Mouse (Mus musculus): ENCODE results near the gene Slc1a1. TPM values are rescaled to one million over a fixed set of nuclear protein-coding genes. Genes with fewer than 3 reads are reported as not detected.

Slc1a1 gene
- polyA plus RNA-seq, 1 experiment, result 0.19 TPM

DNA sequence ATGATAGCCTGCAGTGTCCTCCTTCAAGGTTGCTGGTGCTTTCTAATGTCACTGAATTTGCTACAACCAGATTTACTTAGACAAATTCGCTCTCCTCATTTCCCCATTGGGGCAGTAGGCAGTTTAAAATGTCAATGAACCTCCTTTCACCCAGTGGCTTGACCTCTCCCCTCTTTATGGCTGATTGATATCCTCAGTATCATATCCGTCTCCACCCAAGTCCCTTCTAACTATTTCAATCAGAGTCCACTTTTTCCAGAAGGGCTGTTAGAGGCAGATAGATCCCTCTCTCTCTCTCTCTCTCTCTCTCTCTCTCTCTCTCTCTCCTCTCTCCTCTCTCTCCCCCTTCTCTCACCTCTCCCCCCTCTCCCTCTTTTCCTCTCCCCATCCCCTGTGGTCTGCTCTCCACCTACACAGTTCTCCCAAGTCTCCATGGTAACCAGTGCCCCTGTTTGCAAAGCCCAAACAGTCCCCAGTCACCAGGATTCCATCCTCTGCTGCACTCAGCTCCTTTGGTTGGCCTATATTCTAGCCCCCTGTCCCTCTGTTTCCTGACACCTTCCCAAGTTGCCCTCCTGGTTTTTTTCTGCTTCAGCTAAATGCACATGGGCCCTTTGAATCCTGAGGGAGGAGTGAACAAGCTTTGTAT lies 80.9 kb downstream of the Slc1a1 start:
- H3K27me3 ChIP-seq (ENCODE audit: control insufficient read depth, insufficient read depth, low read length), result no peaks in the 10 kb centered on the region
- H3K27ac ChIP-seq (ENCODE audit: control insufficient read depth, insufficient read depth, low read depth, low read length), result no peak overlapping the region
- no peaks in the 10 kb centered on the region for H3K4me1 ChIP-seq (ENCODE audit: control insufficient read depth, insufficient read depth, low read length)
- H3K36me3 ChIP-seq (ENCODE audit: control insufficient read depth, insufficient read depth, low read length), result no peaks in the 10 kb centered on the region
- TF ChIP-seq POLR2A (IDR thresholded peaks at IDR 0.05; ENCODE audit: control insufficient read depth, low read depth, low read length), result no peak
- TF ChIP-seq CTCF (IDR thresholded peaks at IDR 0.05; ENCODE audit: control insufficient read depth, insufficient read depth, insufficient replicate concordance, low read depth, low read length), result no peak
- no peak overlapping the region for H3K4me3 ChIP-seq (ENCODE audit: control insufficient read depth, low read depth, low read length)

DNA sequence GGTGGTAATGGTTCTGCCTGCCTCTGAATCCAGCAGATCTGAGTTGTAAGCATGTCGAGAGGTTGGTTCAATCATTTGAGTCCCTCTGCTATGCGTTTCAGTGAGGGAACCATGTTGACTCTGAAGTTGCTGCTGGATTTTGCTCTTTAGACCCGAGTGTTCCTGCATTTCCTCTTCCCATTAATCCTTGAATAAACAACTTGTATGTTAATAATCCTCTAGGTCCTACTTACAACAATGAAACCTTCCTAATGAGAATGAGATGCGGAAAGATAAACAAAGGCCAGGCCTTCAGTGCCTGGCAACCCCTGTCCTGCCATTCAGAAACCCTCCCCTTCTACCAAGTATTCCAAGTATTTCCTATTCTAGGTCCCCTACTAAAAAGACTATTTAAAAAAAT lies 81.6 kb downstream of the Slc1a1 start:
- Histone ChIP-seq H3K27ac (ENCODE audit: control insufficient read depth, insufficient read depth, low read depth, low read length) (no peak overlapping the region), H3K36me3 (ENCODE audit: control insufficient read depth, insufficient read depth, low read length) (no peaks in the 10 kb centered on the region), H3K4me1 (ENCODE audit: control insufficient read depth, insufficient read depth, low read length) (no peaks in the 10 kb centered on the region), H3K27me3 (ENCODE audit: control insufficient read depth, insufficient read depth, low read length) (no peaks in the 10 kb centered on the region), H3K4me3 (ENCODE audit: control insufficient read depth, low read depth, low read length) (no peak overlapping the region)
- no peak for TF ChIP-seq POLR2A (IDR thresholded peaks at IDR 0.05; ENCODE audit: control insufficient read depth, low read depth, low read length)
- no peak for TF ChIP-seq CTCF (IDR thresholded peaks at IDR 0.05; ENCODE audit: control insufficient read depth, insufficient read depth, insufficient replicate concordance, low read depth, low read length)

DNA sequence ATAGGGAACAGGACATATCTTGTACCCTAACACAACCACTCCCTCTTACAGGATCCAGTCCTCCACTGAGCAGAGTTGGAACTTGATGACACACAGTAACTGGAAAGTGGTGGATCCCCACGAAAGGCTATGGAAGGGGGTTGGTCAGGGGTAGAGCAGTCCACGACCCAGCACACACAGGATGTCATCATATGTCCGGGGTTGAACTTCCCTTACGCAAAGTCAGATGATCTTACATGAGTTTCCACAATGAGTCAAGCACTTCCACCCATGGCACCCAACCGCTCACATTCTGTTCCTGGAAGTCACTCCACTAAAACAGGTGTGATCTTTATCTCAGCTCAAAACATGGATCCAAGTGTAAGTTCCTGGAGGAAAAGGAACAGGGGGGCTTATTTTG lies 83.0 kb downstream of the Slc1a1 start:
- Histone ChIP-seq H3K4me1 (ENCODE audit: control insufficient read depth, insufficient read depth, low read length) (no peaks in the 10 kb centered on the region), H3K36me3 (ENCODE audit: control insufficient read depth, insufficient read depth, low read length) (no peaks in the 10 kb centered on the region), H3K4me3 (ENCODE audit: control insufficient read depth, low read depth, low read length) (no peak overlapping the region), H3K27me3 (ENCODE audit: control insufficient read depth, insufficient read depth, low read length) (no peaks in the 10 kb centered on the region), H3K27ac (ENCODE audit: control insufficient read depth, insufficient read depth, low read depth, low read length) (no peak overlapping the region)
- no peak for TF ChIP-seq POLR2A (IDR thresholded peaks at IDR 0.05; ENCODE audit: control insufficient read depth, low read depth, low read length)
- no peak for TF ChIP-seq CTCF (IDR thresholded peaks at IDR 0.05; ENCODE audit: control insufficient read depth, insufficient read depth, insufficient replicate concordance, low read depth, low read length)

DNA sequence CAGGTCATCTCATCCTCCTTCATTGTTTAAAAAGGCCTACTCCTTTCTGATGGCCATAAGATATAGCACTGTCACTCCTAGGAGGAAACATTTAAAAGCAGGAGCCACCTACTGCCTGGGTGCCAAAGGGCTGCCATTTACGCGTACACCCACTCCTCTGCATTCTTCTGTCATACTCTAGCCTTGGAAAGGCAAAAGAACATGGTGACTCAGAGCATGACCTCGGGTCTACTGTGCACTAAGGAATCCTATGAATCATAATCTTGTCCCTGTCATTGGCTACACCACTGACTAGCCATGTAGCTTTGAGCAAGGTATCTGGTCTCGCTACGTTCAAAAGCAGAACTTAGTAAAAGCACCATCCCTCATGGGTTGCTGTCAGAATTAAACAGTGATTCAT lies 91.5 kb downstream of the Slc1a1 start:
- H3K27me3 ChIP-seq (ENCODE audit: control insufficient read depth, insufficient read depth, low read length), result no peaks in the 10 kb centered on the region
- H3K4me1 ChIP-seq (ENCODE audit: control insufficient read depth, insufficient read depth, low read length), result no peaks in the 10 kb centered on the region
- no peak overlapping the region for H3K4me3 ChIP-seq (ENCODE audit: control insufficient read depth, low read depth, low read length)
- no peak for TF ChIP-seq CTCF (IDR thresholded peaks at IDR 0.05; ENCODE audit: control insufficient read depth, insufficient read depth, insufficient replicate concordance, low read depth, low read length)
- no peak for TF ChIP-seq POLR2A (IDR thresholded peaks at IDR 0.05; ENCODE audit: control insufficient read depth, low read depth, low read length)
- H3K36me3 ChIP-seq (ENCODE audit: control insufficient read depth, insufficient read depth, low read length), result no peaks in the 10 kb centered on the region
- no peak overlapping the region for H3K27ac ChIP-seq (ENCODE audit: control insufficient read depth, insufficient read depth, low read depth, low read length)

DNA sequence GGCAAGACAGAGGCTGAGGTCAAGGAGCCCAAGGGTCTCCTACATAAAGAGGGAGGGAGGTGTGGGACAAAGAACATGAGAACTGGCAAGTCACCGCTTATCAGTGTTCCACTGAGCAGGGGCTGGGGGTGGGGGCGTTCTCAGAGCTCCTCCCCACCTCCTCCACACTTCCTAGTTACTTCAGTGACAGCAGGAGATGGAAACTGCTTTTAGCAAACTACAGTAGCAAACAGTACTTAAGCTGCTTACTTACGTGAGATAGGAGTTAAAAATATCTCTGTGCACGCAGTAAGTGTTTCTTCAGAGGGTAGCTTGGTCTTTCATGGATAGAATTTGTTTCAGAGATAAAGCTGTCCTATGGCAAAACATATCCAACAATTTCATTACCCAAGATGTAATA lies 92.5 kb downstream of the Slc1a1 start:
- Histone ChIP-seq H3K27ac (ENCODE audit: control insufficient read depth, insufficient read depth, low read depth, low read length) (no peak overlapping the region), H3K36me3 (ENCODE audit: control insufficient read depth, insufficient read depth, low read length) (no peaks in the 10 kb centered on the region), H3K4me3 (ENCODE audit: control insufficient read depth, low read depth, low read length) (no peak overlapping the region)

DNA sequence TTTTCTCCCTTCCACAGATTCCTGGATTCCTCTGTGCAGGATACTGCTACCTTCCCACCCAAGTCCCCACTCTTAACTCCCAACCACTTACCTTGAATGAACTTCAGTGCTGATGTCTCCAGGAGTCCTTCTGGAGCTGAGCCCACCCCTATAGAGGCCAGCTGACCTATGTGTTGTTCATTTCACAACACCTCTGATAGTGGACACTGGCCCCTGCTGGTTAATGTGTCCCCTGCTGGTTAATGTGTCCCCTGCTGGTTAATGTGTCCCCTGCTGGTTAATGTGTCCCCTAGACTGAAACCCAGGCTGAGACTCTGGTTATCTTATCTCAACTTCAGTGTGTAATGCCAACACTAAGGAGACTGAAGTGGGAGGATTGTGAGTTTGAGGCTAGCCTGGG lies 94.2 kb downstream of the Slc1a1 start:
- Histone ChIP-seq H3K4me3 (ENCODE audit: control insufficient read depth, low read depth, low read length) (no peak overlapping the region), H3K27me3 (ENCODE audit: control insufficient read depth, insufficient read depth, low read length) (no peaks in the 10 kb centered on the region), H3K27ac (ENCODE audit: control insufficient read depth, insufficient read depth, low read depth, low read length) (no peak overlapping the region), H3K4me1 (ENCODE audit: control insufficient read depth, insufficient read depth, low read length) (no peaks in the 10 kb centered on the region), H3K36me3 (ENCODE audit: control insufficient read depth, insufficient read depth, low read length) (no peaks in the 10 kb centered on the region)
- TF ChIP-seq POLR2A (IDR thresholded peaks at IDR 0.05; ENCODE audit: control insufficient read depth, low read depth, low read length), result no peak
- TF ChIP-seq CTCF (IDR thresholded peaks at IDR 0.05; ENCODE audit: control insufficient read depth, insufficient read depth, insufficient replicate concordance, low read depth, low read length), result no peak

More for the DNA sequence above, 92.5 kb downstream of the Slc1a1 start:
- Histone ChIP-seq H3K4me1 (ENCODE audit: control insufficient read depth, insufficient read depth, low read length) (no peaks in the 10 kb centered on the region), H3K27me3 (ENCODE audit: control insufficient read depth, insufficient read depth, low read length) (no peaks in the 10 kb centered on the region)
- TF ChIP-seq CTCF (IDR thresholded peaks at IDR 0.05; ENCODE audit: control insufficient read depth, insufficient read depth, insufficient replicate concordance, low read depth, low read length), result no peak
- TF ChIP-seq POLR2A (IDR thresholded peaks at IDR 0.05; ENCODE audit: control insufficient read depth, low read depth, low read length), result no peak

DNA sequence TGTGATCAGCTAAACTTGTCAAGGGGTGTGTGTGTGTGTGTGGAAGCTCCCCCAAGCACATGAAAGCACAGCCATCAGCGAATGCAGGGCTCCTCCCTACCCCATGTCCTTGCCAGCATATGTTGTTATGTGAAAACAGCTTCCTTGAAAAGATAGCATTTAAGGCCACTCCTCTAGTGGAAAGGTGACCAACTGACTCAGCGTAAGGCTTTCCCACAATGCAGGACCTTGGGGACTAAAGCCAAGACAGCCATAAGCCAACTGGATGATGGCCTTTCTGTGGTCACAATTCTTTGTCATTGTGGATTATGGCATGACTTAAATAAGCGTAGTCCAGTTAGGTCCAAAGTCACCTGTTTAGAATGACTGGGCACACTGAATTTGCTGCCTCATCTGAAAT lies 100.0 kb downstream of the Slc1a1 start:
- no peaks in the 10 kb centered on the region for H3K36me3 ChIP-seq (ENCODE audit: control insufficient read depth, insufficient read depth, low read length)
- H3K27ac ChIP-seq (ENCODE audit: control insufficient read depth, insufficient read depth, low read depth, low read length), result no peak overlapping the region
- TF ChIP-seq POLR2A (IDR thresholded peaks at IDR 0.05; ENCODE audit: control insufficient read depth, low read depth, low read length), result no peak
- no peak for TF ChIP-seq CTCF (IDR thresholded peaks at IDR 0.05; ENCODE audit: control insufficient read depth, insufficient read depth, insufficient replicate concordance, low read depth, low read length)
- H3K27me3 ChIP-seq (ENCODE audit: control insufficient read depth, insufficient read depth, low read length), result no peaks in the 10 kb centered on the region
- no peak overlapping the region for H3K4me3 ChIP-seq (ENCODE audit: control insufficient read depth, low read depth, low read length)
- no peaks in the 10 kb centered on the region for H3K4me1 ChIP-seq (ENCODE audit: control insufficient read depth, insufficient read depth, low read length)

Measured in testis, adult 2 months (tissue).